Mouse (Mus musculus): ENCODE data around the gene Taf3. TPM values are rescaled to one million over a fixed set of nuclear protein-coding genes. Genes with fewer than 3 reads are reported as not detected.

Gene Taf3
- polyA plus RNA-seq, 1 experiment from 2014 or later: 11.9 TPM

GRCm38 (mm10) chr2:9867092-9867825 lies 181.1 kb downstream of the Taf3 start:
- no peak overlapping the region for H3K4me3 ChIP-seq (ENCODE audit: low read depth, low read length)
- no peaks in the 10 kb centered on the region for H3K9me3 ChIP-seq (replicated peaks; ENCODE audit: control insufficient read depth, low read length)
- no peaks in the 10 kb centered on the region for H3K36me3 ChIP-seq (ENCODE audit: control insufficient read depth, insufficient read depth, low read length)
- 50% methylated on average over 12 of the region's 12 CpGs for WGBS (ENCODE audit: insufficient replicate concordance)
- H3K9ac ChIP-seq (ENCODE audit: low read depth, low read length): no peak overlapping the region
- H3K27ac ChIP-seq (ENCODE audit: low read depth, low read length): no peak overlapping the region
- no peak for ATAC-seq (replicated peaks; ENCODE audit: insufficient number of reproducible peaks, low FRiP score, low TSS enrichment)
- H3K4me1 ChIP-seq (ENCODE audit: control insufficient read depth, insufficient read depth, low read length): peaks cover 8% of the 10 kb centered on the region
- H3K27me3 ChIP-seq (ENCODE audit: control insufficient read depth, insufficient read depth, low read length): peaks cover 5% of the 10 kb centered on the region; the same call in 1 of the 2 replicates
- H3K4me2 ChIP-seq: no peak overlapping the region

Other genes starting within 250 kb of the Taf3 start
- 1.2 TPM in 1 of 2 replicates, not detected in the other for gene 4930412O13Rik, start 167.3 kb downstream of the Taf3 start, polyA plus RNA-seq (2014; fragmentation: Nextera tagmentation; extraction: Ambion mirVana)
- gene 9230102O04Rik, start 159.1 kb downstream of the Taf3 start, polyA plus RNA-seq (2014; fragmentation: Nextera tagmentation; extraction: Ambion mirVana): 0.51 and 0.89 TPM in 2 replicates
- 9.7 and 9.8 TPM in 2 replicates for gene Gata3, start 158.6 kb downstream of the Taf3 start, polyA plus RNA-seq (2014; fragmentation: Nextera tagmentation; extraction: Ambion mirVana)
- gene Atp5c1, start 31.9 kb upstream of the Taf3 start, polyA plus RNA-seq (2014; fragmentation: Nextera tagmentation; extraction: Ambion mirVana): 1,104 and 1,135 TPM in 2 replicates
- 22.6 and 27.7 TPM in 2 replicates for gene Kin, start 32.0 kb upstream of the Taf3 start, polyA plus RNA-seq (2014; fragmentation: Nextera tagmentation; extraction: Ambion mirVana)
- 0.87 and 6.1 TPM in 2 replicates for gene Itih2, start 82.8 kb upstream of the Taf3 start, polyA plus RNA-seq (2014; fragmentation: Nextera tagmentation; extraction: Ambion mirVana)
- gene Itih5, start 105.0 kb upstream of the Taf3 start, polyA plus RNA-seq (2014; fragmentation: Nextera tagmentation; extraction: Ambion mirVana): 2.7 and 3.8 TPM in 2 replicates